Mouse (Mus musculus): ENCODE results near the gene Dctn1.

GRCm38 (mm10) chr6:83162701-83163100 is 3.0 kb upstream of the Dctn1 start:
- peak; percentile 84 for TF ChIP-seq CTCF (IDR thresholded peaks at IDR 0.05; ENCODE audit: extremely low read depth, insufficient read depth, low read length)
- TF ChIP-seq POLR2A (IDR thresholded peaks at IDR 0.05; ENCODE audit: extremely low read depth, insufficient read depth, low read length) = no peak
